Mouse (Mus musculus): ENCODE results near the gene Tnk1. TPM values are rescaled to one million over a fixed set of nuclear protein-coding genes. Genes with fewer than 3 reads are reported as not detected.

Tnk1 gene
- polyA plus RNA-seq, 1 experiment from 2014 or later: 0.28 TPM

DNA sequence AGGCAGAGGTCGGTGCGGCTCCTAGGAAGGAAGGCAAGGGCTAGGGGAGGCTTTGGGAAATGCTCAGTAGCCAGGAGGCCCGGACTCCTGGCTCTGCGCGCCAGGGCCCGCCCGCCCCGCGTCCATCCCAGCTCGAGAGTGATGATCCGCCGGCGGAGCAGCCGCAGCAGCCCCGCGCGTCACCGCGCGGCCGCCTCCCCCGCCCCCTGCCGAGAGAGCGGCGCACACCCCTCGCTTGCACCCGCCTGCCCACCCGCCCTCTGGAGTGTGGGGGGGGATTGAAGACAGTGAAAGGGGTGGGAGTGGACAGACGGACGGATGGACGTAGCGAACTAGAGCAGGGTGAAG lies 21.0 kb downstream of the Tnk1 start, which contains the start of gene Nlgn2:
Gene Nlgn2 (minus strand): TSS at position 181 of the 348 bp plus-strand sequence.
- Histone ChIP-seq H3K9me3 (ENCODE audit: control insufficient read depth, low read length) (no peaks in the 10 kb centered on the region), H3K4me3 (ENCODE audit: low read depth, low read length) (peak within 1 kb of the TSS; percentile 92), H3K4me1 (ENCODE audit: control insufficient read depth, insufficient read depth, low read length) (peaks cover 29% of the 10 kb centered on the region), H3K27ac (ENCODE audit: low read depth, low read length) (peak within 1 kb of the TSS; percentile 97), H3K27me3 (ENCODE audit: control insufficient read depth, insufficient read depth, low read length) (no peaks in the 10 kb centered on the region), H3K4me2 (ENCODE audit: low read depth, low read length) (peak within 1 kb of the TSS; percentile 98), H3K36me3 (ENCODE audit: control insufficient read depth, insufficient read depth, low read length) (peaks cover 14% of the 10 kb centered on the region), H3K9ac (replicated peaks; ENCODE audit: low read depth, low read length) (peak within 1 kb of the TSS; percentile 93)
- WGBS: 0% methylated on average over 28 of the region's 32 CpGs
- ATAC-seq (ENCODE audit: low read depth): peak; percentile 68

DNA sequence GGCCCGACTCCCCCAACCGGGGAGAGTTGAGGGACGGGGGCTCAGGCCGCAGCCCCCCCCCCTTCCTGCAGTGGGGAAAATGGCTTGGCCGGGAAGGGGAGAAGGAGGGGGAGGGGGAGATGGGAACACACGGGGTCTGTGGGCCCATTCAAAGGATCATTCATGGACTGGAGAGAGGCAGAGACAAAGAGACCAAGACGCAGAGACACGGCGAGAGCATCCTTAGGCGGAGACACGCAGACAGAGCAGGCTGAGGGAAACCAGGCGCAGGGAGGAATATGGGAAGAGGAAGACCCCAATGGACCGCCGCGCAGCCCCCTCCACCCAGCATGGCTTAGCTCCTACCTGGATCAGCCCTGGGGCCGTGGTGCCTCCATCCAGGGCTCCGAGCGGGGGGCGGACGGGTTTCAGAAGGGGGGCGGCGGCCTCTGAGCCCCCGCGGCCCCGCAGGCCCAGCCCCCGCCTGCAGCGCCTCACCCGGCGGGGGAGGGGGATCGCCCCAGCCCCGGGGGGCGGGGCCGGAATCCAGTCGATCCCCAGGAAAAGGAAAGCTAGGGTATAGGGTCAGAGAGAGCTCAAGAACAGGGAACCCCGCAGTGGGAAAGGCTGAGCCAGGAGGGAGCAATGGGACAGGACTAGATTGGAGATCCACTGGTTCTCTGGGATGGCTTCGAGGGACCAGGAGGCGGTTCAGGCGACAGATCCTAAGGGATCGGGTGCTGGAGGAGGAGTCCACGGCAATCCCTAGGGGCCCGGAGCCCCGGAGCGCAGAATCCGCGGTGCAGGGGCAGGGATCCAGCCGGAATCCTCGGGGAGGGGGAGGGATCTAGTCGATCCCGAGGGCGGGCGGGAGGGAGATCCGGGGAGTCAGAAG lies 21.6 kb downstream of the Tnk1 start:
- Histone ChIP-seq H3K27me3 (ENCODE audit: control insufficient read depth, insufficient read depth, low read length) (no peaks in the 10 kb centered on the region), H3K4me3 (ENCODE audit: low read depth, low read length) (peak overlapping the region; percentile 92), H3K36me3 (ENCODE audit: control insufficient read depth, insufficient read depth, low read length) (peaks cover 15% of the 10 kb centered on the region), H3K9ac (replicated peaks; ENCODE audit: low read depth, low read length) (peak overlapping the region; percentile 93), H3K27ac (ENCODE audit: low read depth, low read length) (peak overlapping the region; percentile 97), H3K4me1 (ENCODE audit: control insufficient read depth, insufficient read depth, low read length) (peaks cover 29% of the 10 kb centered on the region), H3K4me2 (ENCODE audit: low read depth, low read length) (peak overlapping the region; percentile 98), H3K9me3 (ENCODE audit: control insufficient read depth, low read length) (no peaks in the 10 kb centered on the region)
- peak; percentile 3 for ATAC-seq (ENCODE audit: low read depth)
- WGBS: 2% methylated on average over 44 of the region's 52 CpGs

- Histone ChIP-seq H3K9ac (replicated peaks; ENCODE audit: low read depth, low read length) (peak overlapping the region; percentile 93), H3K4me3 (ENCODE audit: low read depth, low read length) (peak overlapping the region; percentile 92), H3K27ac (ENCODE audit: low read depth, low read length) (peak overlapping the region; percentile 97), H3K4me1 (ENCODE audit: control insufficient read depth, insufficient read depth, low read length) (peaks cover 29% of the 10 kb centered on the region), H3K27me3 (ENCODE audit: control insufficient read depth, insufficient read depth, low read length) (no peaks in the 10 kb centered on the region), H3K9me3 (ENCODE audit: control insufficient read depth, low read length) (no peaks in the 10 kb centered on the region), H3K4me2 (ENCODE audit: low read depth, low read length) (peak overlapping the region; percentile 98), H3K36me3 (ENCODE audit: control insufficient read depth, insufficient read depth, low read length) (peaks cover 16% of the 10 kb centered on the region)
- WGBS: 4% methylated on average over 4 of the region's 4 CpGs
- no peak for ATAC-seq (ENCODE audit: low read depth)
These were observed 22.6 kb downstream of the Tnk1 start for GRCm38 (mm10) chr11:69835966-69836335.

DNA sequence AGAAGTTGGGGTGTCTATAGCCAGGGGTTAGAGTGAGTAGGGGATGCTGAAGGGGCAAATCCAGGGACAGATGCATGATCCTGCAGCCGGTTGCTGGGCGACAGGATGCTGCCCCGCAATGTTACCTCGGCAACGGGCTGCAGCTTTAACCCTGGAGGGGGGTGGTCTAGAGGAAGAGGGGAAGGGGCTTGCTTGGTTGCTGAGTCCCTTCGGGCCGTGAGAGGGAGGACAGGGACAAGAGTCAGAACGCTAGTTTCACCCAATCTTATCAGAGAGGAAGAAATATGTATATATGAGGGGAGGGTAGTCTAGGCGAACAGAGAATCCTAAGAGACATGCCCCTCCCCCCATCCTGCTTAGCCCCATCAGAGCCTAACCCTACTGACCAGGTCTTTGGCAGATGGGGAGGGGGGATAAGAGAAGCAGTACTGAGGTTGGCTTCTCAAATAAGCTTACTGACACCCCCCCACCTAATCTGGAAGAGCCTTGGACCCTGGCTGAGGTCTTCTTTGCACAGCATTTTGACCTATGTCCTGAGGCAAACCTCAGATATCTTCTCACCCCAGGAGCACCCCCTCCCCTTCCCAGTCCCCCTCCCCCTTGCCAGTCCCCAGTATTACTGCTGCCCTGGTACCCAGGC lies 23.1 kb downstream of the Tnk1 start:
- Histone ChIP-seq H3K27ac (ENCODE audit: low read depth, low read length) (peak overlapping the region; percentile 34), H3K4me1 (ENCODE audit: control insufficient read depth, insufficient read depth, low read length) (peaks cover 29% of the 10 kb centered on the region), H3K9me3 (ENCODE audit: control insufficient read depth, low read length) (no peaks in the 10 kb centered on the region), H3K27me3 (ENCODE audit: control insufficient read depth, insufficient read depth, low read length) (no peaks in the 10 kb centered on the region), H3K4me2 (ENCODE audit: low read depth, low read length) (peak overlapping the region; percentile 98), H3K36me3 (ENCODE audit: control insufficient read depth, insufficient read depth, low read length) (peaks cover 18% of the 10 kb centered on the region), H3K4me3 (ENCODE audit: low read depth, low read length) (peak overlapping the region; percentile 92), H3K9ac (replicated peaks; ENCODE audit: low read depth, low read length) (peak overlapping the region; percentile 93)
- ATAC-seq (ENCODE audit: low read depth): no peak
- WGBS: 3% methylated on average over 9 of the region's 9 CpGs

DNA sequence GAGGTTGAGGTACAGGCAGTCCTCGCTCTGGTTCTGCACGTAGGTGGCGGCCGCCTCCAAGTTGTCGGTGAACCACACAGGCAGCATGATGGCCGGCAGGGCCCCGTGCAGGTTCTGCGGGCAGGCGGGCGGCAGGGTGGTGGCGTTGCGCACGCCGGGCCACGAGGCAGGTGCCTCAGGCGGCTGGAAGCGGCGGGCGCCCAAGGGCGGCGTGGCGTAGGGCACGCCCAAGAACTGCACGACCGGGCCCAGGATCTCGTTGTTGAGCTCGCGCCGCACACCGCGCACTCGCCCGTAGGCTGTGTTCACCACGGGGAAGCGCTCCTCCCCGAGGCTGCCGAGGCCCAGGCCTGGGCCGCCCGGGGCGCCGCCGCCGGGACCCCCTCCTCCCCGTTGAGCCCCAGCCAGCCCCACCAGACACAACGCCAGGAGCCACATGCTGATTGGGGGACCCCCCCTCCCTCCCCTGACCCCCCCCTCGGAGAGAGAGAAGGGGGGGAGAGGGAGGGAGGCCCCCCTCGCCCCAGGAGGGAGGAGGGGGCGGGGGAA lies 24.5 kb downstream of the Tnk1 start:
- peaks cover 22% of the 10 kb centered on the region for H3K36me3 ChIP-seq (ENCODE audit: control insufficient read depth, insufficient read depth, low read length)
- H3K9ac ChIP-seq (replicated peaks; ENCODE audit: low read depth, low read length): peak overlapping the region; percentile 93
- ATAC-seq (ENCODE audit: low read depth): no peak
- H3K4me2 ChIP-seq (ENCODE audit: low read depth, low read length): peak overlapping the region; percentile 98
- peak overlapping the region; percentile 92 for H3K4me3 ChIP-seq (ENCODE audit: low read depth, low read length)
- H3K27ac ChIP-seq (ENCODE audit: low read depth, low read length): no peak overlapping the region
- H3K9me3 ChIP-seq (ENCODE audit: control insufficient read depth, low read length): no peaks in the 10 kb centered on the region
- H3K4me1 ChIP-seq (ENCODE audit: control insufficient read depth, insufficient read depth, low read length): peaks cover 25% of the 10 kb centered on the region
- H3K27me3 ChIP-seq (ENCODE audit: control insufficient read depth, insufficient read depth, low read length): no peaks in the 10 kb centered on the region
- 7% methylated on average over 37 of the region's 48 CpGs for WGBS

DNA sequence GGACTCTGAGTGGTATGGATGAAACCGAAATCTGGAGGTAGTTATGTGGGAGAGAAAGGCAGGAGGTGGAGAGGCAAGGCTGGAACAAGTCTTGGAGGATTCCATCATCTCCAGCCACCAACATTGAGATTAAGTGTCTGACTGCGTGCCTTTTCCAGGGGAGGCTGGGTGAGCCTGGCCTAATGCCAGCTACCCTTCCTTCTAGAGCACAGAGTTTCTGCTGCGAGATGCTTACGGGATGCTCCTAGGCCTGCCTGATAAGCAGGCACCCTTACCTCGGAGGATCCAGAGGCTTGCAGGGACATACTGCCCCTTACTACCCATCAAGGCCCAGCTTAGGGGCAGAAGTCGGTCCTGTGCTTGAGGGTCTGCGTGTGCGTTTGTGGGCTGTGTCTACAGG lies 25.0 kb downstream of the Tnk1 start:
- H3K4me2 ChIP-seq (ENCODE audit: low read depth, low read length): peak overlapping the region; percentile 98
- no peaks in the 10 kb centered on the region for H3K9me3 ChIP-seq (ENCODE audit: control insufficient read depth, low read length)
- peaks cover 27% of the 10 kb centered on the region for H3K36me3 ChIP-seq (ENCODE audit: control insufficient read depth, insufficient read depth, low read length)
- no peak for ATAC-seq (ENCODE audit: low read depth)
- no peaks in the 10 kb centered on the region for H3K27me3 ChIP-seq (ENCODE audit: control insufficient read depth, insufficient read depth, low read length)
- H3K4me3 ChIP-seq (ENCODE audit: low read depth, low read length): peak overlapping the region; percentile 92
- peaks cover 24% of the 10 kb centered on the region for H3K4me1 ChIP-seq (ENCODE audit: control insufficient read depth, insufficient read depth, low read length)
- 49% methylated on average over 8 of the region's 8 CpGs for WGBS
- H3K9ac ChIP-seq (replicated peaks; ENCODE audit: low read depth, low read length): peak overlapping the region; percentile 93
- H3K27ac ChIP-seq (ENCODE audit: low read depth, low read length): no peak overlapping the region

- WGBS: 56% methylated on average over 5 of the region's 5 CpGs
- H3K9ac ChIP-seq (replicated peaks; ENCODE audit: low read depth, low read length): no peak overlapping the region
- H3K27me3 ChIP-seq (ENCODE audit: control insufficient read depth, insufficient read depth, low read length): no peaks in the 10 kb centered on the region
- H3K4me3 ChIP-seq (ENCODE audit: low read depth, low read length): no peak overlapping the region
- no peak overlapping the region for H3K4me2 ChIP-seq (ENCODE audit: low read depth, low read length)
- H3K36me3 ChIP-seq (ENCODE audit: control insufficient read depth, insufficient read depth, low read length): peaks cover 68% of the 10 kb centered on the region
- no peaks in the 10 kb centered on the region for H3K9me3 ChIP-seq (ENCODE audit: control insufficient read depth, low read length)
- no peak overlapping the region for H3K27ac ChIP-seq (ENCODE audit: low read depth, low read length)
- peaks cover 6% of the 10 kb centered on the region for H3K4me1 ChIP-seq (ENCODE audit: control insufficient read depth, insufficient read depth, low read length)
- no peak for ATAC-seq (ENCODE audit: low read depth)
These were observed 29.7 kb downstream of the Tnk1 start for GRCm38 (mm10) chr11:69828832-69829231.

DNA sequence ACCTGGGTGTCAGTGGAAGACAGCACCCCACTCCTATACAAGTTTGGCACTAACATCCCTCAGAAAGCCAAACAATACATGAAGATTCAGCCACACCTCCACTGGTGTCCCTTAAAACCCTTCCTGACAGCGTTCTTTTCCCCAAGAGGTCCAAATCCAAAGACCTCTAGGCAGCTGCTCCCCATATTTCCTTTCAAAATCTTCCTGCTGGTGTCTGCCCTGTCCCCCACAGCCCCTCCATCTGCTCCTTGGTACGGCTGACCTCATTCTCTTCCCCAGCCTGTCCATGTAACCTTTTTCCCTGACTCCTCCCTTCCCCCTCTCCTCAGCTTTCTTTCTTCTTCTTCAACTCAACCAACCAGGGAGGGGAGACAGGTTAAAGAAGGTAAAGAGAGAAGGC lies 35.1 kb downstream of the Tnk1 start:
- H3K9ac ChIP-seq (replicated peaks; ENCODE audit: low read depth, low read length): no peak overlapping the region
- no peak for ATAC-seq (ENCODE audit: low read depth)
- H3K27ac ChIP-seq (ENCODE audit: low read depth, low read length): no peak overlapping the region

GRCm38 (mm10) chr11:69822080-69822479 lies 36.5 kb downstream of the Tnk1 start, which contains the start of gene Spem1:
TSS of gene Spem1 (minus strand) at chr11:69822180.
- peaks cover 27% of the 10 kb centered on the region for H3K36me3 ChIP-seq (ENCODE audit: control insufficient read depth, insufficient read depth, low read length)
- WGBS: 86% methylated on average over 3 of the region's 3 CpGs

More for the DNA sequence above, 35.1 kb downstream of the Tnk1 start:
- Histone ChIP-seq H3K27me3 (ENCODE audit: control insufficient read depth, insufficient read depth, low read length) (no peaks in the 10 kb centered on the region), H3K4me3 (ENCODE audit: low read depth, low read length) (no peak overlapping the region), H3K36me3 (ENCODE audit: control insufficient read depth, insufficient read depth, low read length) (peaks cover 41% of the 10 kb centered on the region), H3K4me2 (ENCODE audit: low read depth, low read length) (no peak overlapping the region), H3K4me1 (ENCODE audit: control insufficient read depth, insufficient read depth, low read length) (no peaks in the 10 kb centered on the region), H3K9me3 (ENCODE audit: control insufficient read depth, low read length) (no peaks in the 10 kb centered on the region)
- WGBS: 83% methylated on average over 2 of the region's 2 CpGs

More at GRCm38 (mm10) chr11:69822080-69822479, 36.5 kb downstream of the Tnk1 start, which contains the start of gene Spem1:
- Histone ChIP-seq H3K27ac (ENCODE audit: low read depth, low read length) (no peak within 1 kb of the TSS), H3K4me1 (ENCODE audit: control insufficient read depth, insufficient read depth, low read length) (no peaks in the 10 kb centered on the region), H3K9ac (replicated peaks; ENCODE audit: low read depth, low read length) (no peak within 1 kb of the TSS), H3K9me3 (ENCODE audit: control insufficient read depth, low read length) (no peaks in the 10 kb centered on the region), H3K4me2 (ENCODE audit: low read depth, low read length) (no peak within 1 kb of the TSS), H3K27me3 (ENCODE audit: control insufficient read depth, insufficient read depth, low read length) (no peaks in the 10 kb centered on the region), H3K4me3 (ENCODE audit: low read depth, low read length) (no peak within 1 kb of the TSS)
- no peak for ATAC-seq (ENCODE audit: low read depth)
